Mouse (Mus musculus) activated CD4-positive, CD25-positive, alpha-beta regulatory T cell, adult 4 months (primary cell): Measurements from ENCODE around the gene Aven. TPM values are rescaled to one million over a fixed set of nuclear protein-coding genes. Genes with fewer than 3 reads are reported as not detected.

Experiments used
- ATAC-seq: one replicate; pipeline ENCODE4 v1.8.0; 2017
- polyA plus RNA-seq, 2 experiments: library from polyadenylated mRNA; unstranded; fragments of 100-300 nt; shearing (Covaris generic); gene quantifications; one replicate each; pipeline ENCODE4 v1.2.1; 2017

Aven gene
- polyA plus RNA-seq, 2 experiments from 2014 or later = 12.1 to 13.0 TPM

DNA sequence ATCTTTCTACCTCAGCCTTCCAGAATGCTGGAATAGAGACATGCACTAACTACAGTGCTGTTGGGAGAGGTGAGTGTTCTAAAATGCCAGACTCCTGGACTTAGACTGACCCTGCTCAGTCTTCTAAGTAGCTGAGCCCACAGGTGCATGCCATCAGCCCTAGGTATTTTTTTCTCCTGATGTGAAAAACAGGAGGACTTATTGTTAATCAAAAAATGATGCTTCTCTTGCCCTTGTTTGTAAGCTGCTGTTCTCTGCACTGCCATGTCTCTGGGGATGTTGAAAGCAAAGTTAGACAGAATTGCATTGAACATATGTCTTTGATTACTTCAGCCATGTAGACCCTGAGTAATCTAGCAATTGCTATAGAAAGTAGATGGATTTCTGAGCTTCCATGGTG is 64.7 kb downstream of the Aven start:
- no peak for ATAC-seq

DNA sequence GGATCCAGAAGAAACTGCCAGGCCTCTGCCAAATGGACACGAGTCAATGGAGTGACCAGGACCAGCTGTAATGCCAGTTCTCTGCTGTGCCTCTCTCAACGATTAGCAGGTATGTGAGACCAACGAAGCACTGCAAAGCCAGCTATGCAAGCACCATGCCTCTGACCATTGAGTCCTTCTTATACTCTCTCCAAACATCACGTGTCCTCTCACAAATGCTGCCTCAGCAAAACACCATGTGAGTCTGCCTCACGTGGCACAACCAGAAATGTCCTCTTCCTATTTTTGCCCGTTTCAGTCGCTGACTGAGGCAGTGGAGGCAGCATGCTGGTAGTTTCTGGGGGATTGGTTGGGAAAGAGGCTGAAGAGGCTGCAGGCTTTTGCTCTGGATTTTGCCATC is 68.8 kb downstream of the Aven start:
- ATAC-seq = no peak

DNA sequence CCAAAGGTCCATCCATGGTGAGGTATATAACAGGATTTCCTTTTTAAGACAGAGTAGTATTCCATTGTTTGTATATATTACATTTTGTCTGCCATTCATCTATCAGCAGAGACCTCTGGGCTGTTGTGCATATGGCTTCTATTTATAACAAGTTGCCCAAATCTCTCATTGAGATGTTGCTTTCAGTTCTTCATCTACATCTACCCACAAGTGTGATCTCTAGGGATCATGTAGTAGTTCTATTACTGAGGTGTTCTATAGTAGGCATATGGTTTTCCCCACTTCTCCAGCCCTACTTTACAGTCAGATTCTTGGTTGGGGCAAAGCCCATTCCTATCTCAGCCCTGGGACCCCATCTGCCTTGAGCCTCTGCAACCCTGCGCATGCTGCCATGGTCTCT is 72.3 kb downstream of the Aven start:
- no peak for ATAC-seq

DNA sequence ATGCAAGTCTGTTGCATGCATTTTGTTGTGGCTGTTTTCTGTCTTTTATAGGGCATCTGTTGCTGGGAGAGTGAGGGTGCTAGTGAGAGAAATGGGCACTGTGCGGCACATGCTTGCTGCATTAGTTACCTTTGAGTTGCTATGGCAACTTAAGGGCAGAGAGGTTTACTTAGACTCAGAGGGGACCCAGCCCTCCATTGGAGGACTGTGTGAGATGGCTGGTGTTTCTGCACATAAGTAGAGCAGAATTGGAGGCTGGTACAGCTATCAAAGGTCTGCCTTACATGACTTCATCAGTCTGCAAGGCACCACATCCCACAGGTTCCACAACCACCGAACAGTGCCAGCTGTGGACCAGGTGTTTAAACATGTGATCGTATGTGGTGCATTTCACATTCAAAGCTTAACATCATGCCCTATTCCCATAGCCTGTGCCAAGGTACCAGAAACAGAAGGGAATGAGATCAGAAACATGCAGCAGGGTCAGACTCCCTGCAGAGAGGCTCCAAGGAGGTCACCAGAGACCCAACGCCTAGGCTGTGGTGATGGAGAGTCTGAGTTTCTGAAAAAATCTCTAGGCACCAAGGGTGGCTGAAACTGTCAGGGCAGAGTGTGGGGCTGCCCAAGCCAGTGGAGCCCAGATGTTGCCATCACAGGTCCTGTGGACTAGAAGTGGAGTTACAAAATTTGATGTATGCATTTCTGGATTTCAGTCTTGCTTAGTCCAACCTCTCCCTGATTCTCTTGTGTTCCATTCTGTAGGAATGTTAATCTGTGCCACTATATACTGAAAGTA is 73.7 kb downstream of the Aven start:
- ATAC-seq = no peak

DNA sequence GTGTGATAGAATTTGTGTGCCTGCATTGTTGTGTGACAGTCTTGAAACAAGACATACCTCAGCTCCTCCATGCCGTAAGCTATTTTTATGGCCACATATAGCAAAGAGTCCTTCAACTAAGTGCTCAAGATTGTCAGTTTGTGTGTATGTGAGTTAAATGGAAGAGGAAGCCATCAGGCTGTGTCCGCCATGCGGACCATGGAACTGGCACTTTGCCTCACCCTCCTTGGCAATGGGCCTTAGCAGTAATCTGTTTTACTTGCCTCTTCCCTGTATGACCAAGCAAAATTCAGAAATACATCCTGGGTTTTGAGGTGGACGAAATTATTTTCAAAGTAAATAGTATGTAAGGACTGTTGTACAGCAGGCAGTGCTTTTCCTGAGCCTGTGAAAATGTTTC is 75.0 kb downstream of the Aven start:
- ATAC-seq = no peak

DNA sequence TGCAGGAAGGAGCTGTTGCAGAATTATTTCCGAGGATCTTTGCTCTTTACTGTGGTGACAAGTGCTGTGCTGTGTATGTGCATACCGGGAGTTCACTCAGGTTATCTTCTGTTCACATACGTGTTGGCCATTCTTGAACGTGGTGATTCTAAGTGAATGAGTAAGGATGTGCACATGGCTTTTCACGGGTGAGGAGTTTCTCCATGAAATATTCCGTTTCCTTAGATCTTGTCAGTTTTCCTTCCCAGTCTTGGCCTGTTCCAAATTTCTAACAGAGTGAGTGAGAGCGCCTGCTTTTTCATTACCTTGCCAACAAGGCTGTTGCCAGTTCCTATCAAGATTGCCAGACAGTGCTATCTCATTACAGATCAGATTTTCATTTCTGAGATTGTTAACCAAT is 98.2 kb downstream of the Aven start:
- ATAC-seq = no peak

DNA sequence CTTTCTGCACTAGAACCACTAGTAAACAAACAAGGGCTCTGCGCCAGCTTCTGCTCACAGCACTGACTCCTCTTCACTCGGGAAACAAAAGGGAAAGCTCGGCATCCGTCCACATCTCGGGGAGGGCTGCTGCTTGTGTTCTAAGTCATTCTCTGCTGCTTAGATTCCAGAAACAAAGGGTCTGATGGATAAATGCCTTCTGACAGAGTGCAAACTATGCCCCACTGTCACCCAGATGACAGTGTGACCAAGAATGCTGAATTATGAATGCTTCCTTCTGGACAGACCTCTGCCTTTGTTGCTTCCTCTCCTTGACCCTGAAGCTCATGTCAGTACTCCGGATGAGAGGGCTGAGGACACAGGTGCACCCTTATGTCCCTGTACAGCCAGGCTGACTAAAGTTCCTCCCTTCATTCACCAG is 98.7 kb downstream of the Aven start:
- ATAC-seq = no peak

DNA sequence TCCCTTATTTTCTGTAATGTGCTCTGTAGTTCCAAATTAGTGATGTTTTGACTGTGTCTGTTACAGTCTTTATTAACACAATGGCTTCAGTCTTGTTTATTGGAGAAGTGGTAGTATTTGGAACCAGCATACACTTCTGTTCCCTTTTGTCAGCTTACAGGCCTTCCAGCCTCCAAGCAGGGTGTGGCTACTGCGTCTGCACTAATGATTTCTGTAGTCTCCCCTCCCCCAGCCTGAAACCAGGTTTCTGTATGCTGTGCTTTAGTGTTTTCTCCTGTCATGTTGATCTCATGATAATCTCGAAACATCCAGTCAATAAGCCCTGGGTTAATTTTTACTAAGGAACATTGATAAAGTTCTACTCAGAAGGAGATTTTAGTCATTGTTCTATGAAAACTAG is 100.6 kb downstream of the Aven start:
- no peak for ATAC-seq

DNA sequence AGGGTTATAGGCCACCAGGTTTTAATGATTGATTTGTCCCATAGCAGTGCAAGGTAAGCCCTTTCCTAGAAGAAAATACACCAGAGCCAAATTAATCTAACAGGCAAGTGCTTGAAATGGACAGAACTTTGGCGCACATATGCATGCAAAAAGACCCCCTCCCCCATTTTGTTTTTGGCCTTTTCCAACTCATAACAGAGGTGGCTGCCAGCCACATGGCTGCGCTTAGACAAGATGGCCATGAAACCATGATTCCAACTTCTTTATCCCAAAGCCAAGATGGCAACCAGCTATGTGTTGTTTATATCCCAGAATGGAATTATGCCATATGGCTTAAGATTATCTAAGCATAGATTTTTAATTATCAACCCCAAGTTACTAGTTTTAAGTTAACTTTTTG is 101.0 kb downstream of the Aven start:
- ATAC-seq = no peak

DNA sequence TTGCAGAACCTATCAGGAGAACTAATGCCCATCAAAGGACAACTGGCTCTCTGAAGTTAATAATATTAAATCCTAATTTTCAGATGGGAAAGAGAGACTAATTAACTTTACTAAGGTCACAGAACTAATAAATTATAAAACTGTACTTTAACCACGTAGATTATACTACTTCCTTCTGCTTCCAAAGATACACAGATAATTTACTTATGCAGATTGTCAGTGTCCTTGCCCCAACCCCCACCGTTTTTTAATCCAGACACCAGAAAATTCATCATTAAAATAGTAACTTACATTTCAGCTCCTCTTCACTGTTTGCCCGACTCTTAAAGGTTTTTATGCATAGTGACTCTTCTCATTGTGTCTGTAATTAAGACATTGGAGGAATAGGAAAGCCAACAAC is 103.0 kb downstream of the Aven start:
- ATAC-seq = no peak

DNA sequence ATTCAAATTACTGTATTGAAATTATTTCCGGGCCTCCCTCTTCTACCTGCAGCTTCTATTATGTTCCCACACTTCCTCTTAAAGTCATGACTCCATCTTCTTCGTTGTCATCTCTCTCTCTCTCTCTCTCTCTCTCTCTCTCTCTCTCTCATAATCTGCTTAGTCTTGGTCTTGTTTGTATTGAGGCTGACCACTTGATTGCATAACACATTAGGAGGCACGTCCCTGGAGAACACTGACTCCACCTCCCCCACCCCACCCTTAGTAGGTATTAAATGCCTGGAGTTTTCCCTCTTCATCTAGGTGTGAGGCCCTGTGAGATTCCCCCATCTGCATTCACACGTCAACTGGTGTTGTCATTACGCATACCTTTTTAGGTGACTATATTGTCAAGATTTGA is 103.7 kb downstream of the Aven start:
- no peak for ATAC-seq

DNA sequence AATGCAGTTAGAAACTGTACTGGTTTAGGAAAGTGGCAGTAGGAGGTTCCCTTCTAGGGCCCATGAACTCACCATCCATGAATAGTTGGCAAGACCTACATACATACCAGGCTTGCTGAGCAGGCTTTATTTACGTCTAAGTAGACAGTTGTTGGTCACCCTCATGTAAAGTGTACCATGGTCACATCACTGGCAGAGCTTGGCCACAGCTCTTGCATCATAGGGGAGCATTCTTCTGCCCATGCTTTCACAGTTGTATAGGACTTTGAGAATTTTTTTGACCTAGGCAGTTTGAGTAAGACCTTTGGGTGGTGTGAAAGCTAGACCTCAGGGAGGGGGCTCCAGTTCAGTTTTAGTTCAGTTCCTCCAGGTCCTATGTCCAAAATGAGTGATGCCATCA is 104.3 kb downstream of the Aven start:
- ATAC-seq = no peak

DNA sequence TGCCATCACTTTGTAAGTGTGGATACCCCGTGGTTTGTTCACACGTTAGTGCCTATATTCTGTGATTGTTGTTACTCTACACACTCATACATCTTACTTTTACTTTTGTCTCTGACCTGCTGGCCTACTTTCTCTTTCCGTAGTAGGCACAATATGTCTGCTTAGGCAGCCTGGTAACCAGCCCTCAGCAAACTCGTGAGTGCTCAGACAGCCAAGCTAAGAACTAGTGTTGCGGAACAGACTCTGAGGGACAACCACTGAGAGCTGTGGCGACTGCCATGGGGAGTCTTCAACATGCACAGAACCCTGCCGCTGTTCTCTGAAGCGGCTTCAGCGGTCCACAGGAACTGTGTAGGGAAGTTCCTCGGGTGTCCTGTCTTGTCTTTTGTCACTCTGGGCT is 107.5 kb downstream of the Aven start:
- peak; percentile 23 for ATAC-seq

DNA sequence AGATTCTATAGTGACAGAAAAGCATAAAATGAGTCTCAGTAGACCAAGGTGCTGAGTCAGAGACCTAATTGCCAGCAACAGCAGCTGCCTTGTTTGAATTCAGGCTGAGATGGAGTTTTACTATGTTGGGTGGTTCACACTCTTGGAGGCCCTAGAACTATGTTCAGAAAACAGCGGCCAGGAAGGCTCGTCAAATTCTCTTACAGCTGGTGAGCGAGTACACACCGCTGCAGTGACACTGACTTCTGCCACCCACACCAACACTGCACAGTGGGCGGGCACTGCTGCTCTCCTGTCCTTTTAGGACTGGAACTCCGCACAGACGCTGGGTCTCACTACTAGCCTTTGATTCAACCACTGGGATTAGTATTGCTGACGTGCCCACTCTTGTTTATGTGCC is 109.7 kb downstream of the Aven start:
- no peak for ATAC-seq

DNA sequence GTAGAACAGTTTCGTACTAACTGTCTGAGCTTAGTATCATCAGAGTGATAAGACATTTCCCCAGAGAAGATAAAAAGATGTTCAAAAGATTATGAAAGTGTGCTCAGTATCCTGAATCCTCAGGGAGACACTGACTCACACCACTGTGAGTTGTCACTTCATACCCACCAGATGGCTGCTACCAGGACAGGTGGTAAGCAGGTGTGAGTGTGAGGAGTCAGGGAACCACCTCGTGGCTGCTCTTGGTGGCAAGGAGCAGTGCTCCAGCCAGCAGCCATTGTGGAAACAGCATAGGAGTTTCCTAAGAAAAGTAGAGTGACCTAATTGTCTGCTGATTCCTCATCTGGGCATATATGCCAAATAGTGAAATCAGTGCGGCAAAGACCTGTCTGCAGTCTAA is 113.8 kb downstream of the Aven start:
- no peak for ATAC-seq

DNA sequence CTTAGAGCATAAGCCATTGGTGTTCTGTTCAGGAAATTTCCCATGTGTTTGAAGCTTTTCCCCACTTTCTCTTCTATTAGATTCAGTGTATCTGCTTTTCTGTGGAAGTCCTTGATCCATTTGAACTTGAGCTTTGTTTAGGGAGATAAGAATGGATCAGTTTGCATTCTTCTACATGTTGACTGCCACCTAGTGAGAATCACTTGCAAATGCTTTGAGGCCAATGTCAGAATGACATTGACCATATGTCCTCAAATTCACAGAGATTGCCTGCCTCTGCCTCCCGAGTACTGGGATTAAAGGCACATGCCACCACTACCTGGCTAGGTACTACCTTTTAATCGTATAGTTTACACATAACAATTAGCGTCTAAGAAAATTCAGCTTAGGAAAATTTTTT is 119.9 kb downstream of the Aven start:
- no peak for ATAC-seq

DNA sequence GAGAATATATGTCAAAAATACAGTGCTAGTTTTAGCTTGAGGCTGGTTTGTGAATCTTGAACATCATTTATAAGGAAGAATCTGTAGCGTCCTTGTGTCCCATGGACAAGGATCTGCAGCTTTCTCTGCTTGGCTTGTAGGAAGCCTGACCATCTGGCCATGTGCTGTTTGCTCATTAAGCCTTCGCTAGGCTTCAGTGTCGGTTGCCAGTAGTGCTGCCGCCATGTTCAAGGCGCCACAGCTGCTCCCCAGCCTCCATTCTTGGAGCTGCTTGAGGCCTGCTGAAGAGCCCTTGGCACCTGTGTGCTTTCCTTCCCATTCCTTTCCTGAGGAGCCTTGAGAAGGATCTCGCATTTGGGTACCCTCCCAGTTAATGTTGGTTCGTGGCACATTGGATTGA is 121.6 kb downstream of the Aven start:
- ATAC-seq = no peak

DNA sequence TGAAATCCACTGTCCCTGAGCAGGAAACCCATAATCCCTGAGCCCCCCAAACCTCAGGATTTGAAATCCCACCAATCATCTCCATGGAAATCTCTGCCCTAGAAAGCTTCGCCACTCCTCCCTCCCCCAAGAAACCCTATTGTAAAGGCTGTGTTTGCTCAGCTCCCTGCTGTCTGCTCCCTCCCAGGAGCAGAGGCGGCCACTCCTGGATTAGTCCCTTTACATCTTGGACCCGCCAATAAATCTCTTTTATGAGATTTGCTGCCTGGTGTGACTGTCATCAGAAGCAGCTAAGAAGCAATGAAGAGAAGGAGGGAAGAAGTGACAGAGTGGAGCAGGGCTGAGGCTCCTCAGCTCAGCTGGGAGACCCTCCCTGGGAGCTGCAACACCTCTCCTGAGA is 124.4 kb downstream of the Aven start:
- no peak for ATAC-seq

DNA sequence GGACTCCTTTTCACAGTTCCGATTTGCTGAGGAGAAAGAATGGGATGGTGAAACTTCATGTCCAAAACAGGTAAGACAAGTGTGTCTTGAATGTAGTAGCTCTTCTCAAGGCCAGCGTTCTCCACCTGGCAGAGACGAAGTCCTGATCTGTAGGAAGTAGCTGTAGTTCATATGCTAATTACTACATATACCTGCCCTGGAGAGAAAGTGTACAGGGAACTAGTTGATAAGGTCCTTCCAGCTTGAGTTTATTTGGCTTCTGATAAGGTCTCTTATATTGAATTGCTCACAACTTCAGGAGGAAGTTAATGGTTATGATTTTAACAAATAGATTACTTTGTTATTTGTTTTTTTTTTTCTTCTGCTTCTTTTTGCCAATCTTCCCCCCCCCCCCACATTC is 132.4 kb downstream of the Aven start:
- ATAC-seq = no peak

DNA sequence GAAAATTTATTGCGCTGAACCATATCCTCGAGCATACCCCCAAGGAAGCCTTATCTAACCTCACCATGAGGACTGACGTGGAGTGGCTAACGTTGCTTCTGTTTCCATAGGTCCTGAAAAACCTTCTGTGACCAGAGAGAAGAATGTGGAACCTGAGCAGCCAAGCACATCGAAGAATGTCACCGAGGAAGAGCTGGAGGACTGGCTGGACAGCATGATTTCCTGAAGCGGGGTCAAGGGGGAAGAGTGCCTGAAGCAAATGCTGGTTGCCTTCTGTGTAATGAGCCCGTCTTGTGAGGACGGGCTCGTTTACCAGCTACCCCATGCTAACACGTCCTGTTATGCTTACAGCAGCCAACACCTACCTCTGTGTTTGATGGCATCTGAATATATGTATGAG is 137.9 kb downstream of the Aven start:
- ATAC-seq = no peak

DNA sequence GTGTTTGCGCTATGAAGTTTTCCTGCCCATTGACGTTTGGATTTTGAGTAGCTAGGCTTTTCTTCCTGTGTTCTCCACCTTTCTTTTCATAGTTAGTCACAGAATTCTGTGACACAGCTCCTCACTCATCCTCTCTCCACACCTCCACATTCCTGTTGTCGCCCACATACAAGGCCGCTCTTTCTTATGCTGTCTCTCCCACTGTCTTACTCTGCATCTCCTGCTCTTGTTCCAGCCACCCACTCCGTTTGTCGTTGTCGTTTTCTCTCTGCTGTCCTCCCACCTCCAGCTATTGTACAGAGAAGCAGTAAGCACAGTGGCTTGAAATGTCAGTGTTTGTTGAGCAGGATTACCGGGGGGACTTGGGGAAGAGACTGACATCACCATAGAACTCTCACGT is 139.8 kb downstream of the Aven start:
- no peak for ATAC-seq

DNA sequence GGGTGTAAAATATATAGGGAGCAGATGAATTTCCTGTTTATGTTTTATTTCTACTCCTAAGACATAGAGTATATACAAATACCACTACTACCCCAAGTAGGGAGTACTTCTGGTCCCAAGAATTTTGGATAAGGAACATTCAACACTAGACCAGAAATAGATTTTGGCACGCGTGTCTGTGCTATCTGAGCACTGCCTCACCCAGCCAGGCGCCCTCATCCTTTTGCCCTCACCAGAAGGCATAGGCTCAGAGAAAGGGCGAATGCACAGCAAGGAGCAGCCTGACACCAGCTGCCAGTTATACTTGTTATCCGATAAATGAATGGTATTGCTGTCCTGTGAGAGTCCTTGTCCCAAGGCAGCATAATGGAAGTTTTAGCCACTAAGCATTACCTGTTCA is 144.4 kb downstream of the Aven start:
- no peak for ATAC-seq

DNA sequence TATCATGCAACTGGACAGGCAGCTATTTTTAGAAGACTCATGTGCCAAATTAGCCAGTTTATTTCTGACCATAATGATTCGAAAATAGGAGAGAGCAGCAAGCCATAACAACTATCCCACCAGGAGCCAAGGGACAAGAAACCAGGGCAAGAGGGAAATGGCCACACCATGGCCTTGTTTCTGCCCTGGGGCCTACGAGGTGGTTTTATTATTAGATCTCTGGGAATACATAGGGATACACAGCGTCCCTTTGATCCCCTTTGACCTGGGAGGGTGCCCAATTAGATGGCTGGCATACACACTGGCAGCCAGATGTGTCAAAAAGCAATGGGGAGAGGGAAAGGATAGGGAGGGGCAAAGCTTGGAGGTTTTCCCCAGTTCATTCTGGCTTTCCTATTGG is 161.1 kb downstream of the Aven start:
- no peak for ATAC-seq

DNA sequence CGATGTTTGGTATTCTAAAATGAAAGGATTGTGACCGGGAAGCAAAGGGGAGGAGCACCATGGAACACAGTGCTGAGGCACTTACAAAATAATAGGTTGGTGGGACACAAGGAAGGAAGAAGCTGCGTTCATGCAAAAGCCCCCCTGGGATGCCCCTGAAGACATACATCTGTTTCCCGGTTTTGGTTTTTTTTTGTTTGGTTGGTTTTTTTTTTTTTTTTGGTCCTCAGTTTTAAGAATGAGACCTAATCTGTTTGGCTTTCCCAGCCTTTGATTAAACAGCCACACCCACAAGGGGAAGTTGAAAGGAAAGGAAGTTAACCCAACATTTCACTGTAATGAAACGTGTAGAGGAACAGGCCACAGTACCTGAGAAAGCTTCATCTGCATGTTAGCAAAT is 163.4 kb downstream of the Aven start:
- no peak for ATAC-seq

DNA sequence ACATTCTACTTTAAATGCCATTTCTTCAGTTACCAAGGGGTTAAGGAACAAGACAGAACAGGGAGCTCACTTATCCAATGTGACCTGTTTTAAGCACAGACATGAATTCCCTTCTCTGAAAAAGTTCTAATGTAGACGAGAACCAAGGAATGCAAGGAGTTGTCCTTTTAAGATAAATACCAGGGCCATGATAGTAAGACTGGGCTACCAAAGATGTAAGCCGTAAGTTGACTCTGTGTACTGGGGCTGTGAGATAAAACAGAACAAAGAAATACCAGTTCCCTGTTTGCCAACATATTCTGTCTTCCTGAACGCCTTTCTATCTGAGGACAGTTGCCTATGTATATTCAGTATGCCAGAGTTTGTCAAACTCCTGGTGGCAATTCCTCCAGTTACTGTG is 176.7 kb downstream of the Aven start:
- no peak for ATAC-seq
